Mouse (Mus musculus) hindlimb bud, embryonic 11.5 days (tissue): ENCODE data around the gene Irak1bp1.

Experiments used
- DNase-seq: peaks from one replicate; pipeline ENCODE4 v3.0.0-alpha.2; 2012; ENCODE audit warnings: low read depth, low spot score; ENCODE audit errors: extremely low spot score

Gene Irak1bp1

DNA sequence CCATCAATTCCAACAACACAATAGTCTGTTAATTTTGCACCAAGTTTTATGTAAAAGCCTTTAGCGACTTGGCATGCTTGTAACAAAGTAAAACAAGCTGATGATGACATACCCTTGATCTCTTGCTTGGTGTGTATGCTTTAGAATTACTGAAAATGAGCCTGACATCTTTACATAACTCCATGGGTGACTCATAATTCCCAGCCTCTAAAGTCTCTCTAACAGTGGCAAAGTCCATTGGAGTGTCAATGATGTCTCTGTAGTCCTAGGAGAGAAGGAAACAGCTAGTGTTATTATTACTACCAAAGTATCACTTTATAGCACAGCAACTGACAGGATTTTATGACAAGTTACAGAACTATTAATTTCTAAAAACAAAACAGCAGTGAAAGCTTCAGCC, 47.7 kb downstream of the Irak1bp1 start:
- no peak for DNase-seq

DNA sequence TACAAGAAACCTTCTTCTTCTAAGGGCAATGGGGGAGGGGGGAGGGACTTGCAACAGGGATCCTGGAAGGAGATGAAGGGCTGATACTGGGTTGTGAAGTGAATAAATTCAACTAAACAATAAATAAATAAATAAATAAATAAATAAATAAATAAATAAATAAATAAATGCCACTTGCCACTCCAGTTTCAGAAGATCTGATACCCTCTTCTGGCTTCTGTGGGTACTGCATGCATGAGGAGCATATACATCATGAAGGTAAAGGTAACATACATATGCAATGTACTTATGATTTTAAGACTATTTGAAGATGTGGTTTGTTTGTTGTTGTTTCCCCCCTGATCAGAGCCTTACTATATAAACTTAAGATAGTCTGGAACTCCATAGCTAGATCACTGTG, 54.8 kb downstream of the Irak1bp1 start:
- DNase-seq: no peak

DNA sequence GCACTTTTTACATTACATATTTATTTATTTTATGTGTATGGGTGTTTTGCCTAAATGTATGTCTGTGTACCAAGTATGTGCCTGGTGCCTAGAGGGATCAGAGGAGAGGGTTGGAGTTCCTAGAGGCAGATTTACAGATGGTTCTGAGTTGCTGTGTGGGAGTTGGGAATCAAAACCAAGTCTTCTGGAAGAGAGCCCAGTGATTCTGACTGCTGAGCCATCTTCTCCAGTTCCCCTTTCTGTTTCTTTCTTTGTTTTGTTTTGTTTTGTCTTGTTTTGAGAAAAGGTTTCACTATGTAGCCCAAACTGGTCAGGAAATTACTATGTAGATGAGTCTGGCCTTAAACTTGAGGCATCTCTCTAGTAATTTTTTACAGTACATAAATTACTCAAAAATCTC, 59.3 kb downstream of the Irak1bp1 start:
- no peak for DNase-seq
